13 mouse cellular contexts compared by ENCODE assay signal in genomic region chr8:30822835-30823587, GRCm38 (mm10).
DNase-seq lines count a peak whose midpoint lies in the region; ATAC-seq and TF ChIP-seq lines count a peak whose summit lies in the region.
"Had no signal": no experiment of that assay in that cellular context is flagged by ENCODE, and none has a peak within 500 bp of the region (broad histone marks: within the 10 kb centered on the region; RNA-seq: fewer than 3 reads in every experiment).

No protein-coding gene starts in this region.

- 0 out of 2 replicates have a peak, but pooled peaks have one; percentile 23 for ATAC-seq in forebrain, embryonic 12.5 days (ENCODE audit: low FRiP score)
- no peak for ATAC-seq in forebrain, embryonic 13.5 days
- peak; percentile 93 for ATAC-seq in intestine, embryonic 15.5 days
- no peak for ATAC-seq in midbrain, postnatal 0 days (ENCODE audit: low FRiP score)
- ATAC-seq: activated CD4-positive, CD25-positive, alpha-beta regulatory T cell, adult 4 months had no signal

- H3K27me3 ChIP-seq in forebrain, embryonic 12.5 days = no peaks in the 10 kb centered on the region
- H3K27me3 ChIP-seq in forebrain, embryonic 13.5 days = no peaks in the 10 kb centered on the region
- no peaks in the 10 kb centered on the region for H3K27me3 ChIP-seq in intestine, embryonic 15.5 days (replicated peaks)
- H3K27me3 ChIP-seq in midbrain, postnatal 0 days (ENCODE audit: insufficient read depth, low read length) = no peaks in the 10 kb centered on the region
- H3K27me3 ChIP-seq in forebrain, embryonic 10.5 days (ENCODE audit: poor library complexity, severe bottlenecking) = no peaks in the 10 kb centered on the region
- H3K27me3 ChIP-seq: midbrain, embryonic 12.5 days had no signal

- H3K27ac ChIP-seq in forebrain, embryonic 12.5 days = no peak overlapping the region
- H3K27ac ChIP-seq in forebrain, embryonic 13.5 days = no peak overlapping the region
- no peak overlapping the region for H3K27ac ChIP-seq in intestine, embryonic 15.5 days
- H3K27ac ChIP-seq in midbrain, postnatal 0 days (ENCODE audit: low read depth, low read length) = no peak overlapping the region
- no peak overlapping the region for H3K27ac ChIP-seq in forebrain, embryonic 10.5 days
- H3K27ac ChIP-seq: midbrain, embryonic 12.5 days had no signal

- H3K9ac ChIP-seq in forebrain, embryonic 12.5 days = no peak overlapping the region
- H3K9ac ChIP-seq in forebrain, embryonic 13.5 days = no peak overlapping the region
- H3K9ac ChIP-seq in intestine, embryonic 15.5 days = no peak overlapping the region
- H3K9ac ChIP-seq in midbrain, postnatal 0 days (replicated peaks; ENCODE audit: low read length, poor library complexity, severe bottlenecking) = no peak overlapping the region
- H3K9ac ChIP-seq: midbrain, embryonic 12.5 days had no signal

- no peaks in the 10 kb centered on the region for H3K9me3 ChIP-seq in forebrain, embryonic 12.5 days
- no peaks in the 10 kb centered on the region for H3K9me3 ChIP-seq in forebrain, embryonic 13.5 days (replicated peaks)
- H3K9me3 ChIP-seq in intestine, embryonic 15.5 days = no peaks in the 10 kb centered on the region
- no peaks in the 10 kb centered on the region for H3K9me3 ChIP-seq in midbrain, postnatal 0 days (ENCODE audit: low read length)
- no peaks in the 10 kb centered on the region for H3K9me3 ChIP-seq in forebrain, embryonic 10.5 days
- H3K9me3 ChIP-seq: midbrain, embryonic 12.5 days had no signal

- no peak for TF ChIP-seq CTCF in brain, embryonic 14.5 days (IDR thresholded peaks at IDR 0.05; ENCODE audit: borderline replicate concordance, extremely low read depth, insufficient read depth, insufficient read length)
- no peak for TF ChIP-seq CTCF in midbrain, postnatal 0 days (IDR thresholded peaks at IDR 0.05)

- no peaks in the 10 kb centered on the region for H3K4me1 ChIP-seq in forebrain, embryonic 12.5 days
- no peaks in the 10 kb centered on the region for H3K4me1 ChIP-seq in forebrain, embryonic 13.5 days
- no peaks in the 10 kb centered on the region for H3K4me1 ChIP-seq in intestine, embryonic 15.5 days (replicated peaks)
- H3K4me1 ChIP-seq in midbrain, postnatal 0 days (ENCODE audit: insufficient read depth, low read length) = no peaks in the 10 kb centered on the region
- peaks cover 14% of the 10 kb centered on the region for H3K4me1 ChIP-seq in forebrain, embryonic 10.5 days

- no peak overlapping the region for H3K4me3 ChIP-seq in forebrain, embryonic 12.5 days (replicated peaks)
- H3K4me3 ChIP-seq in forebrain, embryonic 13.5 days = no peak overlapping the region
- no peak overlapping the region for H3K4me3 ChIP-seq in intestine, embryonic 15.5 days (replicated peaks)
- no peak overlapping the region for H3K4me3 ChIP-seq in midbrain, postnatal 0 days (ENCODE audit: low read depth, low read length)
- no peak overlapping the region for H3K4me3 ChIP-seq in forebrain, embryonic 10.5 days
- H3K4me3 ChIP-seq: midbrain, embryonic 12.5 days had no signal

- 73% methylated on average over 25 of the region's 25 CpGs for WGBS in forebrain, embryonic 12.5 days
- WGBS in forebrain, embryonic 13.5 days = 73% methylated on average over 25 of the region's 25 CpGs
- WGBS in intestine, embryonic 15.5 days = 70% methylated on average over 25 of the region's 25 CpGs
- WGBS in midbrain, postnatal 0 days = 55% methylated on average over 25 of the region's 25 CpGs
- 78% methylated on average over 25 of the region's 25 CpGs for WGBS in forebrain, embryonic 10.5 days

- H3K4me2 ChIP-seq in forebrain, embryonic 12.5 days = no peak overlapping the region
- no peak overlapping the region for H3K4me2 ChIP-seq in forebrain, embryonic 13.5 days
- no peak overlapping the region for H3K4me2 ChIP-seq in intestine, embryonic 15.5 days (replicated peaks)
- H3K4me2 ChIP-seq in midbrain, postnatal 0 days (ENCODE audit: low read depth, low read length, poor library complexity, severe bottlenecking) = peak overlapping the region; percentile 15; the same call in 1 of the 2 replicates
- H3K4me2 ChIP-seq: midbrain, embryonic 12.5 days had no signal

- no peaks in the 10 kb centered on the region for H3K36me3 ChIP-seq in forebrain, embryonic 12.5 days (replicated peaks)
- H3K36me3 ChIP-seq in forebrain, embryonic 13.5 days (ENCODE audit: poor library complexity, severe bottlenecking) = no peaks in the 10 kb centered on the region
- H3K36me3 ChIP-seq in intestine, embryonic 15.5 days = no peaks in the 10 kb centered on the region
- no peaks in the 10 kb centered on the region for H3K36me3 ChIP-seq in midbrain, postnatal 0 days (ENCODE audit: insufficient read depth, low read length)
- no peaks in the 10 kb centered on the region for H3K36me3 ChIP-seq in forebrain, embryonic 10.5 days (replicated peaks)
- H3K36me3 ChIP-seq: midbrain, embryonic 12.5 days had no signal

- DNase-seq in brain, embryonic 14.5 days (ENCODE audit: low read depth) = peak; percentile 48
- peak; percentile 6 for DNase-seq in midbrain, postnatal 0 days (ENCODE audit: low spot score)
- no peak for DNase-seq in adrenal gland, adult 8-10 months
- no peak for DNase-seq in forebrain, embryonic 10.5 days (ENCODE audit: extremely low spot score, low spot score)
- no peak for DNase-seq in cerebellum, adult 11 months
- DNase-seq: cerebellum, postnatal 14 days; heart, postnatal 14 days; lung, adult 2 months had no signal

- no peak for TF ChIP-seq POLR2A in brain, embryonic 14.5 days (IDR thresholded peaks at IDR 0.05; ENCODE audit: borderline replicate concordance, extremely low read depth, insufficient read depth, insufficient read length, poor library complexity, severe bottlenecking)

Comparison
In these comparisons a context has a peak if more than half of its experiments do, and no peak if none do; other contexts are left out.
1. ATAC-seq: peak in forebrain, embryonic 12.5 days (single experiment) and intestine, embryonic 15.5 days (single experiment); none in forebrain, embryonic 13.5 days (single experiment) and midbrain, postnatal 0 days (single experiment).
2. DNase-seq: peak in brain, embryonic 14.5 days (single experiment) and midbrain, postnatal 0 days (single experiment); none in adrenal gland, adult 8-10 months (single experiment), forebrain, embryonic 10.5 days (single experiment) and cerebellum, adult 11 months (single experiment).